Mouse (Mus musculus): Measurements from ENCODE around the gene Atp9a. TPM values are rescaled to one million over a fixed set of nuclear protein-coding genes. Genes with fewer than 3 reads are reported as not detected.
A peak's percentile ranks its signal among the peaks of the same experiment; 100 is the strongest.
"Not testable (repeated sequence)": the region's sequence is repeated elsewhere in the genome, so short reads cannot be mapped to it uniquely, and the experiment has no call there.

The Atp9a gene
- total RNA-seq (2021) = 10 to 100 TPM; 14.9 to 16.9 TPM
- long read RNA-seq, experiment 1, transcript Atp9a-201 (28 exons, 3,529 nt) = major isoform, 22 of 32 reads
- long read RNA-seq, experiment 1, partial matches to known transcripts = 2 of 32 reads
- long read RNA-seq, experiment 1, other reads (novel, unspliced or antisense) = 7 of 32 reads
- long read RNA-seq, experiment 2, transcript Atp9a-201 (28 exons, 3,529 nt) = major isoform, 26 of 42 reads
- long read RNA-seq, experiment 2, partial matches to known transcripts = 4 of 42 reads
- long read RNA-seq, experiment 2, other reads (novel, unspliced or antisense) = 9 of 42 reads

GRCm38 (mm10) chr2:168742059-168742627, at the start of gene Atp9a:
Atp9a (minus strand) TSS chr2:168742409.
- DNase-seq = peak; percentile 47

GRCm38 (mm10) chr2:168791115-168791802, 49.0 kb upstream of the Atp9a start:
- DNase-seq = no peak
- intact Hi-C loops (cut with DNase I; ENCODE audit: low total_unique reads) = no loop called here

More at GRCm38 (mm10) chr2:168742059-168742627, at the start of gene Atp9a:
- intact Hi-C loops (cut with DNase I; ENCODE audit: low total_unique reads) = loop anchor here (5.0 kb wide), 1 partner anchor 50 kb away; no protein-coding TSS in a partner anchor

DNA sequence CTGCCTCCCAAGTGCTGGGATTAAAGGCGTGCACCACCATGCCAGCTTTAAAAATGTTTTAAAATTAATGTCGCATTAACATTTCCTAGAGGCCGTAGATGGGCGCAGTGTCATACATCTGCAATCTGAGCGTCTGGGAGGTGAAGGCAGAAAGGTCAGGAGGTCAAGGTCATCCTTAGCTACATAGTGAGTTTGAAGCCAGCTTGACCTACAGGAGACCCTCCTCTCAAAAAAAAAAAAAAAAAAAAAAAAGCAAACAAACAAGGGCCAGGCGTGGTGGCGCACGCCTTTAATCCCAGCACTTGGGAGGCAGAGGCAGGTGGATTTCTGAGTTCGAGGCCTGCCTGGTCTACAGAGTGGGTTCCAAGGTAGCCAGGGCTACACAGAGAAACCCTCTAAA, 44.0 kb upstream of the Atp9a start:
- intact Hi-C loops (cut with DNase I; ENCODE audit: low total_unique reads) = no loop called here
- no peak for DNase-seq

- intact Hi-C loops (cut with DNase I; ENCODE audit: low total_unique reads) = no loop called here
- DNase-seq = peak; percentile 9
These were observed 38.4 kb upstream of the Atp9a start for GRCm38 (mm10) chr2:168780596-168780995.

DNA sequence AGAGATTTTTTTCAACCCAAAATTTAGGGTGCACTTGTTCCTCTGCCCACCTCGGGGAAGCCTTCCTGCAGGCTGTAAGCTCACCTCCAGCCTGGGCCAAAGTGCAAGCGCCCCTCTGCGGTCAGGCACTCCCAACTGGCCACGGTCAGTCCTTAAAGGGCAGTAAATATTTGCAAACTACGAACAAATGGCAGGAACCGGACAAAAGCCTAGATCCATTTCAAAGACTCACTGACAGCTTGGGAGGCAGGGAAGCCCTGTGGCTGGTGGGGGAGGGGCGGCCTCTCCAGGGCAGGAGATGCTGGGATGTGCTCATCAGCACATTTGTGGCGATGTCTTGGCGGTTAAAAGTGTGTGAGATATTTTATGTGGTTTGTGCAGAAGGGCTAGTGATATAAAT, 37.8 kb upstream of the Atp9a start:
- intact Hi-C loops (cut with DNase I; ENCODE audit: low total_unique reads) = no loop called here
- peak; percentile 8 for DNase-seq

DNA sequence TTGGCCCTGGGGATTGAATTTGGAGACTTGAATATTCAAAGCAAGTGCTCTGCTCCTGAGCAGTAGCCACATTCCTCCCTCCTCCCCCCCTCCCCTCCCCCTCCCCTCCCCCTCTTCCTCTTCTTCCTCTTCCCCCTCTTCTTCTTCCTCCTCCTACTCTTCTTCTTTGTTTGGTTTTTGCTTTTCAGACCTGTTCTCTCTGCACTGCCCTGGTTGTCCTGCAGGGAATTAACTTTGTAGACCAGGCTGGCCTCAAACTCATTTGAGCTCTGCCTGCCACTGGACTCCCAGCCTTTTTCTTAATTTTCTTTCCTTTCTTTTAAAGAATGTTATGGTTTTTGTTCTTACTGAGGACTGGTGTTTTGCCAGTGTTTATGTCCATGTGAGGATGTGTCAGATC, 35.3 kb upstream of the Atp9a start:
- intact Hi-C loops (cut with DNase I; ENCODE audit: low total_unique reads) = no loop called here
- DNase-seq = no peak

GRCm38 (mm10) chr2:168776238-168776637, 34.0 kb upstream of the Atp9a start:
- intact Hi-C loops (cut with DNase I; ENCODE audit: low total_unique reads) = no loop called here
- no peak for DNase-seq

- intact Hi-C loops (cut with DNase I; ENCODE audit: low total_unique reads) = loop anchor here (5.0 kb wide), 1 partner anchor 118 kb away; no protein-coding TSS in a partner anchor
- no peak for DNase-seq
These were observed 27.1 kb upstream of the Atp9a start for GRCm38 (mm10) chr2:168769259-168769658.

- intact Hi-C loops (cut with DNase I; ENCODE audit: low total_unique reads) = loop anchor here (5.0 kb wide), 1 partner anchor 120 kb away; no protein-coding TSS in a partner anchor
- DNase-seq = no peak
These were observed 25.4 kb upstream of the Atp9a start, which contains the start of gene Sall4 for GRCm38 (mm10) chr2:168767582-168767981. Sall4 (minus strand) TSS chr2:168767943.

- peak; percentile 18 for DNase-seq
- intact Hi-C loops (cut with DNase I; ENCODE audit: low total_unique reads) = loop anchor here (5.0 kb wide), 1 partner anchor 121 kb away; no protein-coding TSS in a partner anchor
These were observed 24.5 kb upstream of the Atp9a start for GRCm38 (mm10) chr2:168766538-168767361.

- intact Hi-C loops (cut with DNase I; ENCODE audit: low total_unique reads) = loop anchor here (5.0 kb wide), 1 partner anchor 121 kb away; no protein-coding TSS in a partner anchor
- DNase-seq = no peak
These were observed 23.7 kb upstream of the Atp9a start for GRCm38 (mm10) chr2:168765696-168766537.

- intact Hi-C loops (cut with DNase I; ENCODE audit: low total_unique reads) = loop anchor here (5.0 kb wide), 1 partner anchor 122 kb away; no protein-coding TSS in a partner anchor
- DNase-seq = peak; percentile 21
These were observed 23.0 kb upstream of the Atp9a start for GRCm38 (mm10) chr2:168765065-168765681.

DNA sequence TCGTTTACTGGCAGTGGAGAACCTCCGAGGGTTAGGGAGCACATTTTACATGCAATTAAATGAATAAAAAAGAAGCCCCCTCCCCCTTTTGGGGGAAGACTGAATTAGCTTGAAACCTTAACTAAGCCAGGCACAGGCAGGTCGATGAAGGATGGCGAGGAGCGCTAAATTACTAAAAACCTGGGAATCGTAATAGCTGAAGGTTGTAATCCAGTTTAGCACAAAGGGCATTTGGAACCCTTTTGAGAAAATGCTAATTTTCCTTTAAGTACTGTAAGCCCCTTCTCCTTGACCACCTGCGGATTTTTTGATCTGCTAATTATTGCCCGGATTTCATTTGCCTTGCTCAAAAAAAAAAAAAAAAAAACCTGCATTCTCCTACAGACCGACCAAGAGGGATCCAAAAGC, 22.3 kb upstream of the Atp9a start:
- no peak for DNase-seq

DNA sequence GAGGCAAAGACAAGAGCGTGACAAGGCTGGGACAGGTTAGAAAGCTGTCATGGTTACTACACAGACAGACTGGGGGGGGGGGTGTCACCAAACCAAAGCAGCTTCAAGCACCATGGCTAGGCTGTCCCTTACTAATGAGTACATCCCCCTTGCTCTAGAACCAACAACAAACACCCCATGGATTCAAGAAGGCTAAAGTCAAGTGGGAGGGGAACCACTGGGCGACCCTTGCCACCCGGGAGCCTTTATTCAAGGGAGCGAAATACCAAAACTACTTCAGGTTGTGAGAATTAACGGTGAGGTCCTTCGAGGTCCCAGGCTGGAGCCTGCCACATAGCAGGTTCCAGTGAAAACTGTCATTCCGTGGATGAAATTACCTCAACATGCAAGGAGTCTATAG, 21.6 kb upstream of the Atp9a start:
- no peak for DNase-seq
- intact Hi-C loops (cut with DNase I; ENCODE audit: low total_unique reads) = no loop called here

More for the DNA sequence above, 22.3 kb upstream of the Atp9a start:
- intact Hi-C loops (cut with DNase I; ENCODE audit: low total_unique reads) = no loop called here

GRCm38 (mm10) chr2:168762411-168762815, 20.2 kb upstream of the Atp9a start:
- intact Hi-C loops (cut with DNase I; ENCODE audit: low total_unique reads) = no loop called here
- no peak for DNase-seq

- DNase-seq = no peak
- intact Hi-C loops (cut with DNase I; ENCODE audit: low total_unique reads) = no loop called here
These were observed 19.7 kb upstream of the Atp9a start for GRCm38 (mm10) chr2:168761954-168762353.

DNA sequence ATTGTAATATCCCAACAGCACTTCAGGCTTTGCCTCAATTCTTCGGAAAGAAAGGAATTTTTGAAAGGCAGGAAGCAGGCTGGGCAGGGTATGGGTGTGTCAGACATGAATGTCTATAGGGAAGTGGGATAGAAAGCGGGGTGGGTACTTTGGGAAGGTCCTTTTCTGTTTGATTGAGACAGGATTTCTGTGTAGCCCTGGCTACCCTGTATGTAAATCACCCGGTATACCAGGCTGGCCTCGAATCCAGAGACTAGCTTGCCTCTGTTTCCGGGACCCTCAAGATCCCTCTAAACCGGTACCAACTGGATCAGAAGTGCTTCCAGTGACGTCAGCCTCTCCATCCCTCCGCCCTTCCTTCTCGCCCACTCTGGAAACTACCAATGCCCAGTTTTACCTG, 18.9 kb upstream of the Atp9a start:
- DNase-seq = no peak
- intact Hi-C loops (cut with DNase I; ENCODE audit: low total_unique reads) = no loop called here

DNA sequence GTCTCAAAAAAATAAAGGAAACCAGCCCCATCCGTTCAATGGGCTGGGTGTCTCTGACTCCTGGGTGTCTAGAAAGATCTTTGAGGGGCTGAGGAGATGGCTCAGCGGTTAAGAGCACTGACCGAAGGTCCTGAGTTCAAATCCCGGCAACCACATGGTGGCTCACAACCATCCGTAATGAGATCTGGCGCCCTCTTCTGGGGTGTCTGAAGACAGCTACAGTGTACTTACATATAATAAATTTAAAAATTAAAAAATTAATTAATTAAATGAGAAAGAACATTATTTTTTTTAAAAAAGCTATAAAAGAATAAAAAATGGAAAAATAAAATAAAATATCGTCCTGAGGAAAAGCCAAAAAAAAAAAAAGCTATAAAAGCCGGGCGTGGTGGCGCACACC, 2.2 kb upstream of the Atp9a start:
- intact Hi-C loops (cut with DNase I; ENCODE audit: low total_unique reads) = loop anchor here (5.0 kb wide), 1 partner anchor 52 kb away; no protein-coding TSS in a partner anchor
- DNase-seq = not testable (repeated sequence)
